Comparison of ENCODE assay signal across 14 mouse cellular contexts in the genomic region with DNA sequence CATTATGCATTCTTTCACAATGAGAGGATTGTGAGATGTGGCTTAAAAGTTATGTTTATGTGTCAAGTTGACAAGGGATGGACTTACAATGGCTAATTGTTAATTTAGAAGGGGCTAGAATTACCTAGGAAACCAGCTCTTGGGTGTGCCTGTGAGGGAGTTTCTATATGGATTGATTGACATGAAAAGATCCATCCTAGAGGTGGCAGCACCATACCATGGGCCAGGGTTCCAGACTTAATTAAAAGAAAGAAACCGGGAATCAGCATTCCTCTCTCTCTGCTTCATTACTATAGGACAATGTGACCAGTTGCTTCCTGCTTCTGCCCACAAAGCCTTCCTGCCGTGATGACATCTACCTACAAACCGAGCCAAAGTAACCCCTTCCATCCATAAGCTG.
DNase-seq lines count a peak whose midpoint lies in the region; ATAC-seq and TF ChIP-seq lines count a peak whose summit lies in the region.
"Had no signal": no experiment of that assay in that cellular context is flagged by ENCODE, and none has a peak within 500 bp of the region (broad histone marks: within the 10 kb centered on the region; RNA-seq: fewer than 3 reads in every experiment).

No protein-coding gene starts in this region.

- no peak for ATAC-seq in heart, embryonic 11.5 days (replicated peaks; ENCODE audit: insufficient number of reproducible peaks, low FRiP score, low TSS enrichment)
- no peak for ATAC-seq in liver, postnatal 0 days
- no peak for ATAC-seq in inflammation-experienced regulatory T-cells, adult 6 months
- ATAC-seq: forebrain, embryonic 15.5 days; midbrain, embryonic 13.5 days had no signal

- H3K27me3 ChIP-seq in cerebellum, adult 2 months (ENCODE audit: control insufficient read depth, insufficient read depth, low read length): no peaks in the 10 kb centered on the region
- no peaks in the 10 kb centered on the region for H3K27me3 ChIP-seq in heart, embryonic 11.5 days (ENCODE audit: control insufficient read depth, insufficient read depth, low read length)
- no peaks in the 10 kb centered on the region for H3K27me3 ChIP-seq in liver, postnatal 0 days (ENCODE audit: insufficient read depth, low read length)
- H3K27me3 ChIP-seq: forebrain, embryonic 15.5 days; midbrain, embryonic 13.5 days; stomach, embryonic 15.5 days had no signal

- H3K27ac ChIP-seq in cerebellum, adult 2 months (ENCODE audit: insufficient read depth, low read length): no peak overlapping the region
- H3K27ac ChIP-seq in heart, embryonic 11.5 days (ENCODE audit: low read depth, low read length): no peak overlapping the region
- no peak overlapping the region for H3K27ac ChIP-seq in liver, postnatal 0 days (ENCODE audit: low read depth)
- H3K27ac ChIP-seq: forebrain, embryonic 15.5 days; hindbrain, embryonic 10.5 days; midbrain, embryonic 13.5 days; stomach, embryonic 15.5 days had no signal

- no peak for DNase-seq in cerebellum, adult 2 months
- no peak for DNase-seq in cerebellum, postnatal 14 days
- DNase-seq in heart, adult 11 months: peak; percentile 27
- no peak for DNase-seq in liver, postnatal 0 days
- DNase-seq in liver: no peak
- DNase-seq in brain, embryonic 14.5 days (ENCODE audit: low read depth): peak; percentile 37
- DNase-seq: kidney, adult 11 months; lung, adult 2 months had no signal

- no peaks in the 10 kb centered on the region for H3K9me3 ChIP-seq in heart, embryonic 11.5 days (replicated peaks; ENCODE audit: control insufficient read depth, low read length)
- no peaks in the 10 kb centered on the region for H3K9me3 ChIP-seq in liver, postnatal 0 days (ENCODE audit: low read length)
- H3K9me3 ChIP-seq: forebrain, embryonic 15.5 days; hindbrain, embryonic 10.5 days; midbrain, embryonic 13.5 days; stomach, embryonic 15.5 days had no signal

- H3K4me3 ChIP-seq in cerebellum, adult 2 months (replicated peaks; ENCODE audit: insufficient read depth, low read depth, low read length): no peak overlapping the region
- no peak overlapping the region for H3K4me3 ChIP-seq in heart, embryonic 11.5 days (ENCODE audit: low read depth, low read length)
- no peak overlapping the region for H3K4me3 ChIP-seq in liver, postnatal 0 days (ENCODE audit: low read depth, low read length)
- H3K4me3 ChIP-seq: forebrain, embryonic 15.5 days; hindbrain, embryonic 10.5 days; midbrain, embryonic 13.5 days; stomach, embryonic 15.5 days had no signal

- peak; percentile 14; the same call in 1 of the 2 replicates for TF ChIP-seq CTCF in cerebellum, adult 2 months (IDR thresholded peaks at IDR 0.05; ENCODE audit: borderline replicate concordance, insufficient read depth, low read depth, low read length)
- 0 out of 2 replicates have a peak, but pooled peaks have one; percentile 12 for TF ChIP-seq CTCF in liver, postnatal 0 days (IDR thresholded peaks at IDR 0.05; ENCODE audit: low read depth)
- TF ChIP-seq CTCF in brain, embryonic 14.5 days (IDR thresholded peaks at IDR 0.05; ENCODE audit: borderline replicate concordance, extremely low read depth, insufficient read depth, insufficient read length): peak; percentile 16; the same call in 1 of the 2 replicates

- 47% methylated on average over 3 of the region's 3 CpGs for WGBS in cerebellum, adult 2 months
- 66% methylated on average over 3 of the region's 3 CpGs for WGBS in heart, embryonic 11.5 days (ENCODE audit: insufficient replicate concordance)
- WGBS in liver, postnatal 0 days (ENCODE audit: insufficient replicate concordance): 38% methylated on average over 3 of the region's 3 CpGs

- no peak overlapping the region for H3K4me2 ChIP-seq in heart, embryonic 11.5 days
- no peak overlapping the region for H3K4me2 ChIP-seq in liver, postnatal 0 days (ENCODE audit: low read depth, low read length)
- H3K4me2 ChIP-seq: forebrain, embryonic 15.5 days; midbrain, embryonic 13.5 days; stomach, embryonic 15.5 days had no signal

- no peak for TF ChIP-seq EP300 in liver, postnatal 0 days (IDR thresholded peaks at IDR 0.05; ENCODE audit: low read depth)

- H3K4me1 ChIP-seq in cerebellum, adult 2 months (ENCODE audit: control insufficient read depth, insufficient read depth, low read length): no peaks in the 10 kb centered on the region
- no peaks in the 10 kb centered on the region for H3K4me1 ChIP-seq in heart, embryonic 11.5 days (ENCODE audit: control insufficient read depth, insufficient read depth, low read length)
- H3K4me1 ChIP-seq in liver, postnatal 0 days (ENCODE audit: insufficient read depth): no peaks in the 10 kb centered on the region
- H3K4me1 ChIP-seq: hindbrain, embryonic 10.5 days; midbrain, embryonic 13.5 days; stomach, embryonic 15.5 days had no signal

- no peak for TF ChIP-seq POLR2A in cerebellum, adult 2 months (IDR thresholded peaks at IDR 0.05; ENCODE audit: borderline replicate concordance, insufficient read depth, low read length)
- no peak for TF ChIP-seq POLR2A in brain, embryonic 14.5 days (IDR thresholded peaks at IDR 0.05; ENCODE audit: borderline replicate concordance, extremely low read depth, insufficient read depth, insufficient read length, poor library complexity, severe bottlenecking)

- no peaks in the 10 kb centered on the region for H3K36me3 ChIP-seq in heart, embryonic 11.5 days (ENCODE audit: control insufficient read depth, insufficient read depth, low read length)
- no peaks in the 10 kb centered on the region for H3K36me3 ChIP-seq in liver, postnatal 0 days (replicated peaks; ENCODE audit: insufficient read depth, low read length)
- H3K36me3 ChIP-seq: forebrain, embryonic 15.5 days; hindbrain, embryonic 10.5 days; midbrain, embryonic 13.5 days; stomach, embryonic 15.5 days had no signal

- no peak overlapping the region for H3K9ac ChIP-seq in heart, embryonic 11.5 days (ENCODE audit: low read depth, low read length)
- no peak overlapping the region for H3K9ac ChIP-seq in liver, postnatal 0 days (replicated peaks)
- H3K9ac ChIP-seq: forebrain, embryonic 15.5 days; midbrain, embryonic 13.5 days; stomach, embryonic 15.5 days had no signal

Comparison
In these comparisons a context has a peak if more than half of its experiments do, and no peak if none do; other contexts are left out.
1. DNase-seq: peak in heart, adult 11 months (single experiment) and brain, embryonic 14.5 days (single experiment); none in cerebellum, adult 2 months (0 of 2), cerebellum, postnatal 14 days (0 of 2), liver, postnatal 0 days (single experiment) and liver (single experiment).
2. Peak in every context shown above with its lines, with median percentiles within 50 percentile points of each other: CTCF ChIP-seq.